Mouse (Mus musculus) cerebellum, postnatal 14 days (tissue): ENCODE data around the gene Olfr485.
"Not testable (repeated sequence)": the region's sequence is repeated elsewhere in the genome, so short reads cannot be mapped to it uniquely, and the experiment has no call there.

Source experiments
- DNase-seq, 2 experiments: peaks; one replicate each; pipeline ENCODE4 v3.0.0; 2021; ENCODE audit warnings: mixed read lengths in 2 of 2

Olfr485 gene

DNA sequence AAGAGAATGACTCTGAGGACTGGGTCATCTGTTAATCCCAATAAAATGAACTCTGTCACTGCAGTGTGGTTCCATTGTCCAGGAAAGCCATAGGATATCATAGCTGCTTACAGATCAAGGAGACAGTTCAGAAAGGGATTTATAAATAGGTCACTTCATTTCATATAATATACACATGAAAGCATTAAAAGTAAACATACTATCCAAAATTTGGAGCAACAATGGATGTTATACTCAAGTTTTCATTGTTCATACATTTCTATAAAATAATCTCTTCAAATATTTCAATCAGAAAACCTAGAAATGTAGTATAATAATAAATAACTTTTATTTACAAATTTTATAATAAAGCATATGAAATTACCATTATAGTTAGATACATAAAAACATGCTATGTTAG lies at the start of gene Olfr485:
Gene Olfr485 (minus strand): TSS at position 101 of the 400 bp plus-strand sequence.
- no peak for DNase-seq

DNA sequence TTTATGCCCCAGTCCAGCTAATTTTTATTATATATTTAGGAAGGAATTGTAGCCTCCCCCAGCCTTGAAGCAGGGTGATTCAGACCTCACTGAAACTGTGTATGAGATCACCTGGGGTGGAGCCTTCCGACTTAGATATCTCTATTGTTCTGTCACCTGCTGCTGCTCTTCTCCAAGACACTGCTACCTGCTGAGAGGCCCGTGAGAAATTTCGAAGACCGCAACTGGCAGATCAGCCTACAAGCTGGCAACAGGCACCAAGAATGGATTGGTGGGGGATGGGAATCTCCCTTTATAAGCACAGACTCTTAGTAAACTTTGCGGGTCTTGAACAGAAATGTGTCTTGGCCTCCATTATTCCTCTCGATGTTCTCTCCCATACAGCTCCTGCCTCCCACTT lies 37.3 kb upstream of the Olfr485 start:
- no peak for DNase-seq

DNA sequence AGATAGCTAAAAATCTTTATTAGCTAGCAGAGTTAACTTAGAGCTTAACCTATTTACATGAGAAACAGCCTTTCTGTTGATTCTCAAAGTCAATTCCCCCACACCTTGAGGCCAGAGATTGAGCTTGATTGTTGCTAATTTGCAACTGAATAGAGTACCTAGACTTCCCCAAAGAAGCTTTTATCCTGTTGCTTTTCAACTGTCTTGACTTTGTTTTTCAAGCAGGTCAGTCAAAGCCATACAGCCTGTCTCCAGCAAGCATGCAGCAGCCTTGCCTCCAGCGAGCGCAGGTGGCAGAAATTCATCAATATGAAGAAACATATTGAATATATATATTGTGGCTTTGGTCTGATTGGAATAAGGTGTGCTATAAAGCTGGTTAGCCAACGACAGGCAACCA lies 36.7 kb upstream of the Olfr485 start:
- not testable (repeated sequence) for DNase-seq

DNA sequence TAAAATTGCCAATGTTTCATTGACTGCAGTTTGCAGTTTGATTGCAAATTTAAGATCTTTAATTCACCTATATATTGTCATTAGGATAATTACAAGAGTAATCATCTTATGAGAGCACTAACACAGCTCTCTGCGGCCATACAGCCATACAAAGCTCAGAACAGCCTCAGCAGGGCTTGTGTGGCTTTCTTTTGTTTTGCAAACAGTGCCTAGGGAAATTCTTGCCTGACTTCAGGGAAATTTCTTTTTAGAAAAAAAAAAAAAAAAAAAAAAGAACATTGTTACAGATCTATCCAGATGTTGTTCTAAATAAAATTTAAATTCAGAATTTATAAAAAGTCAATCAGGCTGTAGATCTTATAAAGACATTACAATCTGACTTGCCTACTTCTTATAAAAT lies 33.0 kb upstream of the Olfr485 start:
- DNase-seq = not testable (repeated sequence)

DNA sequence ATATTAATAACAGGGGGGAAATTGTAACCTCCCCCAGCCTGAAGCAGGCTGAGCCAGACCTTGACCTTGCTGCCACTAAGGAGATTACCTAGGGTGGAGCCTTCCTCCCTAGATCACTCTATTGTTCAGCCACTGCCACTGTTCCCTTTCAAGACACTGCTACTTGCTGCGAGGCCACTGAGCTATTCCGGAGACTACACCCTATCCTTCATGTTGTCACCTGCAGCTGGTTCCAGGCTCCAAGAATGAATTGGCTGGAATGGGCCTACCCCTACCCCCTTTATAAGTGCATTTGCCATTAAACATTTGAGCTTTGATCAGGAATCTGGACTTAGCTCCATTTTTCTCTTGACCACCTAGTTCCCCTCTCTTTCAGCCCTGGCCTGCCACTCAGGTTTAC lies 31.5 kb upstream of the Olfr485 start:
- not testable (repeated sequence) for DNase-seq

DNA sequence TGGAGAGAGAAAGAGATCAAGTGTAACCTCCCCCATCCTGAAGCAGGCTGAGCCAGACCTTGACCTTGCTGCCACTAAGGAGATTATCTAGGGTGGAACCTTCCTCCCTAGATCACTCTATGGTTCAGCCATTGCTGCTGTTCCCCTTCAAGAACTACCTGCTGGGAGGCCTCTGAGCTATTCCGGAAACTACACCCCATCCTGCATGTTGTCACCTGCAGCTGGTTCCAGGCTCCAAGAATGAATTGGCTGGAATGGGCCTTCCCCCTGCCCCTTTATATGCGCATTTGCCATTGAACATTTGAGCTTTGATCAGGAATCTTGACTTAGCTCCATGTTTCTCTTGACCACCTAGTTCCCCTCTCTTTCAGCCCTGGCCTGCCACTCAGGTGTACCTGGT lies 25.6 kb upstream of the Olfr485 start:
- not testable (repeated sequence) for DNase-seq

DNA sequence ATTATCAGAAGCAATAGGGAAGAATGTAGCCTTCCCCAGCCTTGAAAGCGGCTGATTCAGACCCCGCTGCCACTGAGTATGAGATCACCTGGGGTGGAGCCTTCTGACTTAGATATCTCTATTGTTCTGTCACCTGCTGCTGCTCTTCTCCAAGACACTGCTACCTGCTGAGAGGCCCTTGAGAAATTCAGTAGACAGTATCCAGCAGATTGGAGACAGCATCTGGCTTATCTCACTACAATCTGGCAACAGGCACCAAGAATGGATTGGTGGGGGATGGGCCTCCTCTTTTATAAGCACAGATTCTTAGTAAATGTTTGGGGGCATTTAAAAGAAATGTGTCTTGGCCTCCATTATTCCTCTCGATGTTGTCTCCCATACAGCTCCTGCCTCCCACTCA lies 24.7 kb upstream of the Olfr485 start:
- DNase-seq = not testable (repeated sequence)

DNA sequence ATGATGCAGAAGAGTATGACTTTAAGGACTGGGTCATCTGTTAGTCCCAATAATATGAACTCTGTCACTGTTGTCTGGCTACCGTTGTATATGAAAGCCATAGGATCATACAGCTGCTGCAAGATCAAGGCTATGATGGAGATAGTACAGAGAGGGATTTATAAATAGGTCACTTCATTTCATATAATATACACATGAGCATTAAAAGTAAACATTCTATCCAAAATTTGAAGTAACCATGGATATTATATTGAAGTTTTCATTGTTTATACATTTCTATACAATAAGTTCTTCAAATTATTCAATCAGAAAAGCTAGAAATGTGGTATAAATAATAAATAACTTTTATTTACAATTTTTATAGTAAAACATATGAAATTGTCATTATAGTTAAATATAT lies 13.0 kb upstream of the Olfr485 start, which contains the start of gene Olfr486:
Gene Olfr486 (minus strand): TSS at position 101 of the 400 bp plus-strand sequence.
- DNase-seq = not testable (repeated sequence)

DNA sequence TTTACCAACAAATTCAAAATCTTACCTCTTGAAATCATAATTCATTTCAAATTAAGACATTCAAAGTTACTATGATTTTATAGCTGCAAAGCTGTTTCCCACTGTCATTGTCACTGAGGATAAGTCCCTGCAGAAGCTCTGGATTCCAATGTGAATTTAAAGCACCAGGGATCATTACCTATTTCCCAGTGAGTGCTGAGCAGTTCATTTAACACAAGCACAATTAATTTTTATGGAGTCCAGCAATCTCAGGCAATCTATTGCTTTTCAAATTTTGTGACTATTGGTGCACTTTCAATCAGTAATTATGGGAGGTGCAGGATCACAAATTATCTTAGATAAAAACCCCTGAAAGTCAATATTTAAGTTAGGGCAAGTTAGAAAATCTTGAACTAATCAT lies 32.3 kb downstream of the Olfr485 start, which contains the start of gene Olfr484:
Gene Olfr484 (minus strand): TSS at position 101 of the 400 bp plus-strand sequence.
- DNase-seq = no peak

DNA sequence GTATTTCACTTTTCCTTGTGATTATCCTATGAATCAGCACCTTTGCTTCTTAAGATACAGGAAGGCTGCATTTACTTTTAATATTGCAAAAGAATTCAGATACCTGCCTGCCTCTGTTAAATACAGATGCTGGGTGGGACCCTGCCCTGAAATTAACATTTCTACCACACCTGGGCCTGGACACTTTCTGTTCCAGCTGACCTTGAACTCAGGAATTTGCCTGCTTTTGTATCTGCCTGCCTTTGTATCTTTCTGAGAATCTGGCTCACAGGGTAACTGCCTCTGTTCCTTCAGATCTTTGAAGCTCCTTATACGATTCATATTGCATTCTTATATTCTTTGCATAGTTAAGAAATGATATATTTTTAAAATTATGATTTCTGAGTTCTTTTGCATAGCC lies 38.3 kb downstream of the Olfr485 start:
- no peak for DNase-seq

DNA sequence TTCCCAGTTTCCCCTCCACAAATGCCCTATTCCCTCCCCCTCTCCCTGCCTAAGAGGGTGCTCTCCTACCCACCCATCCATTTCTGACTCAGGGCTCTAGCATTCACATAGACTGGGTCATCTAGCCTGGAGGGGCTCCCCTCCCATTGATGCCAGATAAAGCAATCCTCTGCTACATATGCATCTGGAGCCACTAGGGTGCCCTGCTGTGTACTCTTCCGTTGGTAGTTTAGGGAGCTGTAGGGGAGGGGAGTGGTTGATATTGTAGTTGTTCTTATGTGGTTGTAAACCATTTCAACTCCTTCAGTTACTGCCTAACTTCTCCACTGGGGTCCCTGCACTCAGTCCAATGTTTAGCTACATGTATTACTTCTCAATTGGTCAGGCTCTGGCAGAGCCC lies 39.0 kb downstream of the Olfr485 start:
- no peak for DNase-seq
